Mouse (Mus musculus): Measurements from ENCODE around the gene Npffr2.
"Not testable (repeated sequence)": the region's sequence is repeated elsewhere in the genome, so short reads cannot be mapped to it uniquely, and the experiment has no call there.

Npffr2 gene

DNA sequence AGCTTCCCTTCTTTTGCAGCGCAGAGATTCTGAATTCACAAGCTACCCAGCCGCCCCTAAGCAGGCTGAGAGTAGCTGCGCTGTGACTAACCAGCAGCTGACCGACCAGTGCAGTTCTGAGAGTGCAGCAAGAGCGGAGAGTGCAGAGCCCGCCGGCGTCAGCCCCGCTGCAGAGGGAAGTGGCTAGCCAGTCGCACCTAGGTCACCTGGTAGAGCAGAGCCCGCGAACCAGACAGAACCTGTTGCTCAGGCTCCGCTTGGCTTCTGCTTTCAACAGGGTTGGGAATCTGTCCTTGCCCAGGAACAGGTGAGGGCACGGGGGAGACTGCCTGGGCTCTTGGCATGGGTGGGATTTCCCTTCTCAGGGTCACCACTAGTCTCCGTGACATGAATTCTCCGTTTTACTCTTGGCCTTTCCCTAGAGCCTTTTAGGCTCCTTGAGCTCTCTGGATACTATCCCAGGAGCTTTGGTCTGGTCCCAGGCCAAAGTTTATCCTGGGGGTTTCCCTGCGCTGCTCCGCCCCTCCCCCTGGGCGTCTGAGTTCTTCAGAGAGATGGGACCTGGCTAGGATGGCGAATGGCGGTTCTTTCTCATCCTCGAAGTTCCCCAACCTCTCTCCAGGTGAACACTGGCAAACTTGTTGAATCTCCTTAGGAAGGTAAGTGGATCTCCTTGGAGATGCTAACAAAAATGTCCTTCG lies at the start of gene Npffr2:
Gene Npffr2, plus strand, starts transcription at position 552 of the 701 bp plus-strand sequence.
- DNase-seq (ENCODE audit: low spot score), result no peak

DNA sequence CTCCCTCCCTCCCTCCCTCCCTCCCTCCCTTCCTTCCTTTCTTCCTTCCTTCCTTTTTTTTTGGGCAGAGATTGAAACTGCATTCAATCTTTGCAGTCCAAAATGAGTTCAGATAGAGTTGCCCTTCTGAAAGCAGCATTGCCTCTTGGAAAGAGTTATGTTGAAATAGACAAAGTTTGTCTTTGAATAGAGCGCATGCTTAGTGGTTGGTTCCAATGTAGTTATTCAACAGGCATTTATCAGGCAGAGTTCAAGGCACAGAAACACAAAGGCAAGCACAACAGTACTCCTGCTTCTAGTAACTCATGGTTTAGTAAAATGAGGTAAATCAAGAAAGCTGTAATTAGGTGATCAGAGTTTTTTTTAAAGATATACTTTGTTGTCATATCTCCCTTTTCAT lies 34.7 kb upstream of the Npffr2 start:
- DNase-seq (ENCODE audit: low spot score), result no peak

DNA sequence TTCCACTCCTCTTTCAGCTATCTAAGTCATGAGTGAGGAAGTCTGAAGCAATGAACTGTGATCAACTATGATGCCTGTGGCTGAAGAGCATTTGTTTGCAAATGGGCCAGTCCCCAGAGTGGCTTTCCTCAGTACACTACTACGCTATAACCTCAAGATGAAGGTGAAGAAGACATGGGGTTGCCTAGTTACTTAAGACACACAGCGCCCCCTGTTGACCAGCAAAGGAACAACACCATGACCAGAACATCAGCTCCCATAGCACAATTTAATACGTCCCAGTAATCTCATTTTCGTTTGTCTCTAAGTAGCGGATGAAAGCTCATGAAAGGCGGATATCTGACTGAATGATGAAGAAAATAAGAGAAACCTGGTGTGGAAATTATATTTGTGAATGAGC lies 27.0 kb upstream of the Npffr2 start:
- DNase-seq (ENCODE audit: low spot score), result no peak

DNA sequence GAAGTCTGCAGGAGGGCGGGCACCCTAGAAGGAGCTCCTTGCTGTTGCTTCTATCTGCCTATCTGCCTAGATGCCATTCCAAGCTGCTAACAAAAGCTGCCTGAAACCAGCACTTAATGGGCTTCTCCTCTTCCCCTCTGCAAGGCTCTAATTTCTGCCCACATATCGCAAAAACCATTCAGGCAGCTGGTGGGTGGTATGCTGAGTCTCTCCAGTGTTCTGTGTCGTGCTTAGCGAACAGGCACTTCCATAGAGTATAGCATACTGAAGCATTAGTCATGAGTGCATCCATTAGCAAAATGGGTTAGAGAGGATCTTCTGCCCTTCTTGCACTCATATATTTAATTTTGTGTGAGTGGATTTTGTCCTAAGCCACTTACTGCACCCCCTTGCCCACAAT lies 8.6 kb upstream of the Npffr2 start:
- DNase-seq (ENCODE audit: low spot score), result peak; percentile 3

DNA sequence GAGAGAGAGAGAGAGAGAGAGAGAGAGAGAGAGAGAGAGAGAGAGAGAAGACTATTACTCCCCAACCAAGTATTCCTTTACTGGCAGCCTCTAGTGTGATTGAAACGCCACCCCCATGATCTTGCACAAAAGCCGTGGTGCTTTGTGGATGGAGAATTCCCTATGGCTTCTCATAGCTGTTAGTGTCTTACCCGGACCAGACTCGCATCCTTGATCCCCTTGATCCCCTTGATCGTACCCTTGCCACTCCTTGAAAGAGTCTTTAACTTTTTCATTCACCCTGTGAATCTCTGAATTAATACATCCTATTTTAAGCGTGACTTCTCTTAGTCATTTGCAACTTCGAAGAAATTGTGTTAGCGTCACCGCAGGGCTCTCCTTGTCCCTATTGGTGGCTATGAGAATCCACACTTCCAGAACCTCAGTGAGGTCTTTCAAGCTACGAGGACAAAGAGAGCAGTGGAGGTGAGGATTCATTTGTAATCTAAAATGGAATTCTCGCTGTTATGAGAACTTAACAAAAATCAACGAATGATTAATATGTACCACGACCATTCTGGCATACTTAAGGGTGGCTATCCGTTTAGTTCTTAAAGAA lies 949 bp upstream of the Npffr2 start:
- no peak for DNase-seq (ENCODE audit: low spot score)

DNA sequence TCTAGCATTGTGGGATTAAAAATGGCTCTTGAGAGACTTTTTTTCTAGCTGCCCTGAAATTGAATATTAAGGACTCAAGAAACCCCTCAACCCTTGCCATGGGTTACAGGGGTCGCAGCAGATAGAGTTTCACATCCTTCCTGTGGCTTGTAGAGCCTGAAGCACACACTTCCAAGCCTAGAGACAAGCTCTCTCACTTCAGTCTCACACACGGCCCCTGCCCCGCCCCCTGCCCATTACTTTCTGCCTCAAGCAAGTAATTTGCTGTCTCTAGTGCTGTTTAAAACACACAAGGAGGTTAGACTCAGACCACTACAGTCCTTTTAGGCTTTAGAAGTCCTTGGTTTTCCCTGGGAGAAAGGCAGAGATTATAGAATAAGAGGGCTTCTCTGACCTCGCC lies 1.7 kb downstream of the Npffr2 start:
- DNase-seq (ENCODE audit: low spot score), result no peak

DNA sequence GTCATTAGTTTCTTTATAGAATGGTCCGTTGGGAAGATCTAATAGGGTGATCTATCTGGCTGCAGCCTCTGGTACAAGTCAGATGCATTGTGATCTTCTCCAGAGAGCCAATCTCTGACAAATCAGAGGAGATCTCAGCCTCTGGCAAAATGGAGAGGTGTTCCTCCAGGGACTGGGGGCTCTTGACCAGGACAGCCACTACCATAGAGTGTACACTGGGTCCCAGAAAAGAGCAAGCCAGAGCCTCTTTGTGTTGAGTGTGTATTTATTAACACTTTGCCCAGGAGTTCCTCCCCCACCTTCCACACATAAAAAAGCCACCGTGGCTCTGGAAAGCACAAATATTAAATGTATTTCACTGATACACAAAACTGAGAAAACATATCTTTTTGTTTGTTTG lies 2.2 kb downstream of the Npffr2 start:
- DNase-seq (ENCODE audit: low spot score), result no peak

DNA sequence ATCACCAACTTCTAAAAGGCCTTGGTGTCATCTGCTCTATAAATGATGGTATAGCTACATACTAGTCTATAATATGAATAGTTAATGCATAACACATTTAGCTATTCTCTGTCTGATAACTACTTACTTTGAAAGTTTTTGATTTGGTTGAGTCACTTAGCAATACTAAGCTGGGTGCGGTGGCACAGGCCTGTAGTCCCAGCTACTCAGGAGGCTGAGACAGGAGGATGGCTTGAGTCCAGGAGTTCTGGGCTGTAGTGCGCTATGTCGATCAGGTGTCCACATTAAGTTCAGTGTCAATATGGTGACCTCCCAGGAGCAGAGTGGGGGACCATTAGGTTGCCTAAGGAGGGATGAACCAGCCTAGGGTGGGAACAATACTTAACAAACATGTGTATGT lies 8.8 kb downstream of the Npffr2 start:
- no peak for DNase-seq (ENCODE audit: low spot score)

DNA sequence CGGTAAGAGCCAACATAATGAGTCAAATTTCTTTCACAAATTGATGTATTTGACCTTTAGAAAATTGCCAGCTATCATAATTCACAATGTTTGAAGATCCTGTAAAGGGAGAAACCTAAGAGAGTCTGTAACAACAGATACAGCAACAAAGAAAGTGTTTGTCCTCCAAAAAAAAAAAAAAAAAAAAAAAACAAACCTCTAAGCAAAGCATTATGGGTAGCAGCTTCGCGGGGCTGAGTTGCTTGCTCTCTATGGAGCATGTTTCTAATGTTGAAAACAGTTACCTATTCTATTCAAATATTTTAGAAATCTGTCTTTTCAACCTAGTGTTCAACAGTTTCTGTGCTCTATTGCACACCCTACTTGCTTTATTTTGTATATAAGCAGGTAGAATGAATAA lies 15.2 kb downstream of the Npffr2 start:
- no peak for DNase-seq (ENCODE audit: low spot score)

DNA sequence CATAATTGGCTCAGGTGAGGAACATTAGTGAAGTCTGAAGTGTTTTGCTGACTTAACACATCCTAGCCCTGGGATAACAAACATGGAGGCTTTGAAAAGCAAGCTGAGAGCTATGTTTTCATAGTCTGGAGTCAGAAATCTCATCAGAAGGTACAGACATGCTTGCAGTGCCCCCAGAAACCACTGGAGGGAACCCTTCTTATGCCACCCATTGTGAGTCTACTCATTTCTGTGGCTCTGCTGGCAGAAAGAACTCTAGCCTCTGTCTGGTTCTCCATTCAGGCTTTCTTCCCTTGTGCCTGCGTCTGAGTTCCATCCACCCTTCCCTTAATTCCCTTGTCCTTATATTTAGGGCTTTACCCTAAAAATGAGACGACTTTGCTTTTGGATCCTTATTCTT lies 16.2 kb downstream of the Npffr2 start:
- DNase-seq (ENCODE audit: low spot score), result peak; percentile 62

DNA sequence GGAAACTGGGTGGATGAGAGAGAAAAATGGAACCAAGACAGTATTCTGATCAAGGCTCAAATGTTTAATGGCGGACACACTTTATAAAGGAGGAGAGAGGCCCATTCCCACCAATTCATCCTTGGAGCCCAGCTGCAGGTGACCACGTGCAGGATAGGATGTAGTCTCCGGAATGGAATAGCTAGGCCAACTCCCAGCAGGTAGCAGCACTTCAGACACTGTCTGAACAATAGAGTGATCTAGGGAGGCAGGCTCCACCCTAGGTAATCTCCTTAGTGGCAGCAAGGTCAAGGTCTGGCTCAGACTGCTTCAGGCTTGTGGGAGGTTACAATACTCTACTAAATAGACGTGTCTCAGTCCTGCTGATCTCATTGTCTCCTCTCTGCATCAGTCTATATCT lies 31.9 kb downstream of the Npffr2 start:
- not testable (repeated sequence) for DNase-seq (ENCODE audit: low spot score)

DNA sequence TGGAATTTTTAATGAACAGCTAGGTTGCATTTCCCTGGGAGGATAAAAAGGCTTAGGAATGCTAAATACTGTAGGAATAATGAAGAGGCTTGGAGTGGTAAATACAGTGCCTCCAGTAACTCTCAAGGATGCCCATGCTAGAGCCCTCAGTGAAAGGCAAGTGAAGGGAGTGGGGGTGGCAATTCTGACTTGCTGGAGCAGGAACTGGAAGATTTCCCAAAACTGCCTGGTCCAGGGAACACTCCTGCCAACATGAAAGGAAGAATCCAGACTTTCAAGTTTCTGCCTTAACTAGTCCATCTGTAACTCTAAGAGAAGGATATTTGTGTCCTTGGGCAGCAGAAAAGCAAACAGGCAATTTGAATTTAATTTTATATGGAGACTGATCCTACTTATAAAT lies 34.2 kb downstream of the Npffr2 start:
- DNase-seq (ENCODE audit: low spot score), result no peak

DNA sequence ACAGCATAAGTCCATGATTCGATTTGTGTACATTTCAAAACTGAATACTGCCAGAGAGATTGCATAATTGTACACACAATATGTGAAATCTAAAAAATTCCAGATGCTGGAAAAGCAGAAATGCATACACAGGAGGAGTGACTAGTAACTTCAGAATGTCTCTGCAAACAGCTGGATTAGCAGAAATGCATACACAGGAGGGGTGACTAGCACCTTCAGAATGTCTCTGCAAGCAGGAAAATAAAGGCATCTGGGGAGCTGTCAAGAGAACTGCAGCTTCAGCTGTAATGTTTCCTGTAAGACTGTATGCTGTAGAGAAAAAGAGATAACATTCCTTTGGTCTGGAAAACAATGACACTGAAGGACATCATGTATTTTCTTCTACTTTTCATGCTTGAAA lies 51.4 kb downstream of the Npffr2 start:
- DNase-seq (ENCODE audit: low spot score), result no peak

DNA sequence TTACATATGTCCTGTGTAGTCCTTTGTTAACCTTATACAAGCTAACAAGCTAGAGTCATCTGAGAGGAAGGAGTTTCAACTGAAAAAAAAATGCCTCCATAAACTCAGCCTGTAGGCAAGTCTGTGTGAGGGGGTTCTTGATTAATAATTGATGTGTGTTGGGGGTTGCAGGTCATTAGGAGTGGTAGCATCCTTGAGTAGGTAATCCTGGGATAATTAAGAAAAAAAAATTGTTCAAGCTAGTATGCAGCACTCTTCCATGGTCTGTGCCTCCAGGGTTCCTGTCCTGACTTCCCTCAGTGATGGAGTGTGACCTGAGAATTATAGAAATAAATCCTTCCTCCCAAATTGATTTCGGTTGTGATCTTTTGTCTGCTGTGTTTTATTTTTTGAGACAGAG lies 52.0 kb downstream of the Npffr2 start:
- DNase-seq (ENCODE audit: low spot score), result no peak

DNA sequence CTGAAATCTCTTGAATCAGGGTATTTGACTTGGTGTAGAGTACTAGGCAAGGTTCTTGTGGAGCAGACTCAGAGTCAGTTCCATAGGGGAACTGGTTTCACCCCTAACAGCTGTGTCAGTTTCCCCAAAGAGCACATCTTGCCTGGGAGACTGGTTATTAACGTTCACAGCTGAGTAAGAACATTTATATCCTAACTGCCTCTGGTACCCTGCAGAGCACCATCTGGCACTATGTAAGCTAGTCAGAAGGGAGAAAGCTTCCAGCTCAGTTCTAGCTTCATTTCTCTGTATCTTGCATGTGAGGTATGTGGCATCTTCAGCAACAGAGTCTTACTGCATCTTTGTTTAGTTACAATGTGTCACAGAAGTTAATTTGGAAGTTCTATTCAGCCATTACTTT lies 53.9 kb downstream of the Npffr2 start:
- DNase-seq (ENCODE audit: low spot score), result no peak

DNA sequence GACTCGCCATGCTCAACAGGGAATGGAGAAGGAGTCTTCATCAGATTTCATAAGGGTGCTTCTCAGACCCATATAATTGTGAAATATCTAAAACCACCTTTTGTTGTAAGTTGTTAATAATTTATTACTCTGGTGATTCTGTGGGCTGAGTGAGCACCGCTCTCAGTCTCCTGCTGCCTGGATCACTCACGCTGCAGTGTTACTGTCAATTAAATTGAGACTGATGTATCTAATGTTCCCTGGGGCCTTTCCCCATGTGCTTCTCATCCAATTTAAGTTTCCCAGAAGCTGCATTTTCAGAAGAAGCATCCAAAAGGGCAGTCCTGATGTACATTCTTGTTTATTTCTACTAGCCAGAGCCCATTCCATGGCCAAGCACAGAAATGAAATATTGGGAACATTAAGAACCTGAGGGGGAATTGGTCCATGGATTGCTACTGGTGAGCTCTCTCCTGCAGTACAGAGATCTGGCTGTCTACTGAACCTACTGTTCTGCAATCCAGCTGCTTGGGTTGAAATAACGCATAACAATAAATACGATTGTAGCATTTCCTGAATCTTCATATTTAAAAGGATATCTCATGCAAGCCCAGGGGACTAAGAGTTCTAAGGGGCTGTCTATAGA lies 54.6 kb downstream of the Npffr2 start:
- DNase-seq (ENCODE audit: low spot score), result no peak

DNA sequence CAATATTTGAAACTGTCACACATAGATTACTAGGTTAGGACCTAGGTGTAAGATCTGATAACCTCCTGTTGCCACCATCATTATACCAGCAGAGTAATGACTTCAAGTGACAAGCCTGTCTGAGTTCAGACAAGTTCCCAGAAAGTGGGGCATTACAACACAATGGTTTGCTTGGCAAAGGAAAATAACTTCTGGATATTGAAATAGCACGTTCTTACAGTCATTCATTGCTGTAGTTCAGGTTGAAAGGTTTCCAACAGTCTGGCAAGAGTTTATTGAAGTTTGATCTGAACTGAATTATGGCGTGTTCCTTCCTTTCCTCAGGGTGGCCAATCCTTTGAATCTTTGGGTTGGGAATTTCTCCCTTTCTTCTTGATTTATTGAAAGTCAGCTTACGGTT lies 57.8 kb downstream of the Npffr2 start:
- no peak for DNase-seq (ENCODE audit: low spot score)

DNA sequence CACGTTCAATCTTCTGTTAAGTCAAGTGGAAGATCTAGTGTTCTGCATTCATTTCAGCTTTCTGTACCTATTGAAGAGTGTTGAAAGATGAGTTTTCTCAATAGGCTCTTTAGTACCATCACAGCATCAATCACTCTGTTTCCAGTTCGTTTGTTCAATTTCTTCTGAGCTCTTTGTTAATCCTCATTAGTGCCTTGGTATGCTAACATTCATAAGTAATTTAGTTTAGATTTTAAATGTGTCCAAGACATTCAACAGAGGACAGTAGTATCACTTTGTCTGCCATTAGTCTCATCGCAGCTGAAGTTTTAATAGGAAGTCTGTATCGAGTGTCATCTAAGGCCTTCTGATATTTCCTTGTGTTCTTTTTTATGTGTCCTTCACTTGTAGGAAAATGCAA lies 65.1 kb downstream of the Npffr2 start:
- DNase-seq (ENCODE audit: low spot score), result no peak

DNA sequence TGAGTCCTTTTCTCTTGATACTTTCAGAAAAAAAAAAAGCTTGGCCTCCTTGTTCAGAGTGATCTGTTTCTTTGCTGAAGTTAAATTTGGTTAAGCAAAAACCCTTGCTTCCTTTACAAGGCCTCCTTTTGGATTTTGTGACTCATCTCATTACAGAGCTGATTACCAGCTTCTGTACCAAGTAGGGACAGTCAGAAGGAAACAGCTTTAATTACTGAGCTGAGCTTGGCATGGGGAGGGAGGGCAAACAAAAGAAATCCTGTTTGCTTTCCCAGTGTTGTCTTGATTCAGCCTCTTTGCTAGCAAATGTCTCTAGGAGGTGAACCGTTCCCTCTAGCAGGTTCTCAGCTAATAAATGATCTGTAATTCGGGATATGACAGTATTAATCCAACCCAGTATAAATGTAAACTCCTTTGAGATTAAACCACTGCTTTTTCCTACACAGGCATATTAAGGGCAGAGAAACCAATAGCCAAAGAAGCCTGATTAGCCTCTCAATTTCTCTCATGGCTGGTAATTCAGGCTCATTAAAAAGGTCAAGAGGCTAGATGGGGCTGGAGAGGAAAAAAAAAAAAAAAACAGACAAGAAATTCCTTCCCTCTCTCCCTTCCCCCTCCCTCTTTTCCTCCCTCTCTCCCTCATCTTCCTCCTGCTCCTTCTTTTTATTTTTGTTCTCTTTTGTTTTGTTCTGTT lies 84.2 kb downstream of the Npffr2 start:
- DNase-seq (ENCODE audit: low spot score), result no peak

DNA sequence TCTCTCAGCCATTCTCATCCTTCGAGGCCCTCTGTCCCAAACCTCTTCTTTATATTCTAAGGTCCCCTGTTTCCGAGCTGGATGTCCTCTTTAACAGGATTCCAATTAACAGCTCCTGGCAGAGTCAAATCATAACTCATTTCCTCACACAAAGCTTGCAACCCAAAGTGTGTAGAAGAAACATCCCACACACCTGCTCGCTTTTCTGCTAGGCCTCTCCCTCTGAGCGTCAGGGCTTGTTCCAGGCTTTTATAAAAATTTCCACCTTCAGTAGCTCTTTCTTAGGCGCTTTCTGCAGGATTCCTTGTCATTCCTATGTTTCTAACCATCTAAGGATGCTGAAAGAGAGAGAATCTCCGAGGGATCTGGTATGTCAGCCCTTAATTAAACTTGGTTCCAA lies 85.0 kb downstream of the Npffr2 start:
- no peak for DNase-seq (ENCODE audit: low spot score)

DNA sequence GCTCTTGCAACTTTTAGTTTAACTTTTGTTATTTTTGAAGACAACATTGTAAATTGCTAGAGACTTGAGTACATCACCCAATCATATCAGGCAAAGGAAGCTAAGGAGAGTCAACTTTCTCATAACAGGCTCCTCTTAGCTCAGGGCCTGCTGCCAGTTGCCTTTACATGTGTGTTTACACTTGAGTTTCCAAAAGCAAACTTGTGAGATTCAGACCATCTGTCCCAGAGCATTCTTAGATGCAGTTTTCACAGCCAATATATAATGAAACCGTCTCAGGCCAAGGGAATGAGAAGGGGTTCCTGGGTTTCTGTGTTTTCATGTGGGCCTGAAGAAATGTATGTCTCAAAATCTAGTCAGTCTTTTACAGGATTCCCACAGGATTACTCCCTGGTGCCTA lies 104.4 kb downstream of the Npffr2 start:
- no peak for DNase-seq (ENCODE audit: low spot score)
